Mouse (Mus musculus) ovary, postnatal 14 days (tissue): ENCODE results near the gene Itgam.

Experiments
- DNase-seq: peaks from one replicate; pipeline ENCODE4 v3.0.0; 2022; ENCODE audit warnings: low spot score

Itgam gene

GRCm38 (mm10) chr7:128057860-128058259, 4.6 kb upstream of the Itgam start:
- DNase-seq = no peak

- DNase-seq = no peak
These were observed 3.9 kb upstream of the Itgam start for GRCm38 (mm10) chr7:128058576-128058975.

GRCm38 (mm10) chr7:128059091-128059490, 3.3 kb upstream of the Itgam start:
- no peak for DNase-seq

- no peak for DNase-seq
These were observed 856 bp downstream of the Itgam start for GRCm38 (mm10) chr7:128063211-128063781.

GRCm38 (mm10) chr7:128065547-128065946, 3.1 kb downstream of the Itgam start:
- no peak for DNase-seq

- DNase-seq = no peak
These were observed 5.4 kb downstream of the Itgam start for GRCm38 (mm10) chr7:128067847-128068246.

- DNase-seq = no peak
These were observed 7.4 kb downstream of the Itgam start for GRCm38 (mm10) chr7:128069844-128070243.

- DNase-seq = no peak
These were observed 9.4 kb downstream of the Itgam start for GRCm38 (mm10) chr7:128071816-128072215.

GRCm38 (mm10) chr7:128080012-128080411, 17.6 kb downstream of the Itgam start:
- DNase-seq = no peak

GRCm38 (mm10) chr7:128089141-128089540, 26.7 kb downstream of the Itgam start:
- no peak for DNase-seq

- no peak for DNase-seq
These were observed 35.7 kb downstream of the Itgam start for GRCm38 (mm10) chr7:128098135-128098534.

GRCm38 (mm10) chr7:128100742-128101357, 38.4 kb downstream of the Itgam start:
- no peak for DNase-seq

GRCm38 (mm10) chr7:128105246-128105645, 42.8 kb downstream of the Itgam start:
- DNase-seq = no peak

GRCm38 (mm10) chr7:128107462-128107861, 45.0 kb downstream of the Itgam start:
- no peak for DNase-seq

GRCm38 (mm10) chr7:128110314-128110713, 47.9 kb downstream of the Itgam start:
- no peak for DNase-seq

GRCm38 (mm10) chr7:128112131-128112530, 49.7 kb downstream of the Itgam start:
- no peak for DNase-seq

- DNase-seq = no peak
These were observed 52.1 kb downstream of the Itgam start for GRCm38 (mm10) chr7:128114371-128115105.

GRCm38 (mm10) chr7:128115211-128115958, 52.9 kb downstream of the Itgam start:
- DNase-seq = no peak

- no peak for DNase-seq
These were observed 54.0 kb downstream of the Itgam start for GRCm38 (mm10) chr7:128116396-128116795.

- no peak for DNase-seq
These were observed 57.5 kb downstream of the Itgam start for GRCm38 (mm10) chr7:128119726-128120490.

GRCm38 (mm10) chr7:128128741-128129720, 66.6 kb downstream of the Itgam start, which contains the start of gene Itgax:
Gene Itgax (plus strand): TSS chr7:128129547.
- no peak for DNase-seq
